Mouse (Mus musculus) testis, postnatal 14 days (tissue): ENCODE data around the gene Stx6.

ENCODE experiments used
- DNase-seq: peaks from one replicate; pipeline ENCODE4 v3.0.0; 2021; ENCODE audit warnings: low spot score

Stx6 gene

GRCm38 (mm10) chr1:155207859-155208258 is 49.3 kb downstream of the Stx6 start:
- no peak for DNase-seq

GRCm38 (mm10) chr1:155210011-155210763 is 51.7 kb downstream of the Stx6 start:
- no peak for DNase-seq

- DNase-seq = no peak
Measured at GRCm38 (mm10) chr1:155211017-155211416, 52.5 kb downstream of the Stx6 start.

GRCm38 (mm10) chr1:155212081-155212480 is 53.6 kb downstream of the Stx6 start:
- DNase-seq = no peak

- DNase-seq = no peak
Measured at GRCm38 (mm10) chr1:155212493-155212892, 54.0 kb downstream of the Stx6 start.

- DNase-seq = no peak
Measured at GRCm38 (mm10) chr1:155212936-155213774, 54.6 kb downstream of the Stx6 start.

GRCm38 (mm10) chr1:155213912-155214311 is 55.4 kb downstream of the Stx6 start:
- DNase-seq = no peak

- no peak for DNase-seq
Measured at GRCm38 (mm10) chr1:155215066-155215764, 56.7 kb downstream of the Stx6 start.

- DNase-seq = no peak
Measured at GRCm38 (mm10) chr1:155216313-155216712, 57.8 kb downstream of the Stx6 start.

GRCm38 (mm10) chr1:155216844-155217243 is 58.3 kb downstream of the Stx6 start:
- no peak for DNase-seq

GRCm38 (mm10) chr1:155217865-155218541 is 59.5 kb downstream of the Stx6 start:
- DNase-seq = no peak

- DNase-seq = no peak
Measured at GRCm38 (mm10) chr1:155218924-155219323, 60.4 kb downstream of the Stx6 start.

- peak; percentile 67 for DNase-seq
Measured at GRCm38 (mm10) chr1:155222101-155222669, 63.7 kb downstream of the Stx6 start.

GRCm38 (mm10) chr1:155223036-155223435 is 64.5 kb downstream of the Stx6 start:
- DNase-seq = no peak

- peak; percentile 73 for DNase-seq
Measured at GRCm38 (mm10) chr1:155223849-155224554, 65.5 kb downstream of the Stx6 start.

- no peak for DNase-seq
Measured at GRCm38 (mm10) chr1:155229464-155230411, 71.2 kb downstream of the Stx6 start.

GRCm38 (mm10) chr1:155232385-155232784 is 73.9 kb downstream of the Stx6 start:
- DNase-seq = no peak

- DNase-seq = no peak
Measured at GRCm38 (mm10) chr1:155232786-155233185, 74.3 kb downstream of the Stx6 start.

- DNase-seq = no peak
Measured at GRCm38 (mm10) chr1:155233378-155233777, 74.9 kb downstream of the Stx6 start.
